Mouse (Mus musculus): ENCODE data around the gene Irx5.

Gene Irx5

DNA sequence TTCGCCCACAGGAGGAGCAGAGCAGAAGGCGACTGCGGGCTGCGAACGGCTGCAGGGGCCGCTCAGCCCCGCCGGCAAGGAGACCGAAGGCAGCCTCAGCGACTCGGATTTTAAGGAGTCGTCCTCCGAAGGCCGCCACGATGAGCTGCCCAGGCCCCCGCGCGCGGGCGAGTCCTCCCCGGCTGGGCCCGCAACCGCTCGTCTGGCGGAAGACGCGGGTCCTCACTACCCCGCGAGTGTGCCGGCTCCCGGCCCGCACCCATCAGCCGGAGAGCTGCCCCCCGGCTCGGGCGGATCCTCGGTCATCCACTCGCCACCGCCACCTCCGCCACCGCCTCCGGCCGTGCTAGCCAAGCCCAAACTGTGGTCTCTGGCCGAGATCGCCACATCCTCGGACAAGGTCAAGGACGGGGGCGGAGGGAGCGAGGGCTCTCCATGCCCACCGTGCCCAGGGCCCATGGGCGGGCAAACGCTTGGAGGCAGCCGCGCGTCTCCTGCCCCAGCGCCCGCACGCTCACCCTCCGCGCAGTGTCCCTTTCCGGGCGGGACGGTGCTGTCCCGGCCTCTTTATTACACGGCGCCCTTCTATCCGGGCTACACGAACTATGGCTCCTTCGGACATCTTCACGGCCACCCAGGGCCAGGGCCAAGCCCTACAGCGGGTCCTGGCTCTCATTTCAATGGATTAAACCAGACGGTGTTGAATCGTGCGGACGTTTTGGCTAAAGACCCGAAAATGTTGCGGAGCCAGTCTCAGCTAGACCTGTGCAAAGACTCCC lies 2.8 kb downstream of the Irx5 start:
- no peak for DNase-seq

- peak; percentile 19 for DNase-seq
These were observed 4.3 kb downstream of the Irx5 start for GRCm38 (mm10) chr8:92361546-92362351.

- DNase-seq: no peak
These were observed 5.1 kb downstream of the Irx5 start for GRCm38 (mm10) chr8:92362396-92363115.

GRCm38 (mm10) chr8:92363217-92364147 lies 6.1 kb downstream of the Irx5 start:
- peak; percentile 36 for DNase-seq

DNA sequence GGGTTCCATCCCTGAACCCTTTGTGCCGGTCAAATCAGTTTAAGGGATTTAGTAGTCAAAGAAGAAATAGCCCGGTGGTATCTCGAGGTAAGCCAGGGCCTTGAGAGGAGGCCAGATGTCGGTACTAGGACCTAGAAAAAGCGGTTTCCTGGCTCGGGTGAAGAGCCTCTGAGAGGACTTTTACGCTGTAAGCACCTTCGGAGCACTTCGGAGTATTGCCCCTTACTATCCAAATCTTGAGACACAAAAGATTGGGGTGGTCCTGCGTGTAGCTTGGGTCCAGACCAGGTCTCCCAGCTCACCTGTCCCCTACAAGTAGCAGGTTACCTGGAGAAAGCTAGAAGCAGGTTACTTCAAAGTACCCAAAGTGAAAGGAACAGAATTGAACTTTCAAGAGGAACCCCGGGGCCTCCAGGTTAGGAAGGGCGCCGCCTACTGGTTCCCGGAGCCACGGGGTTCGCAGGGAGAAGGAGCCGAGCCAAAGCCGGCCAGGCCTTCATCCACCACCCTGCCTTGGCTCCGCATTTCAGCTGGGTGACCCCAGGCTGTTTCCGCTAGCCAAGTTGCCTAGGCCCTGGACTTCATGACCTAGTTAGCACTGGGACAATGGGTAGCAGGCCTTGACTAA lies 6.8 kb downstream of the Irx5 start:
- no peak for DNase-seq

- no peak for DNase-seq
These were observed 7.4 kb downstream of the Irx5 start for GRCm38 (mm10) chr8:92364776-92365240.

- DNase-seq: no peak
These were observed 8.0 kb downstream of the Irx5 start for GRCm38 (mm10) chr8:92365241-92365943.

GRCm38 (mm10) chr8:92365944-92366735 lies 8.7 kb downstream of the Irx5 start:
- DNase-seq: no peak

- DNase-seq: no peak
These were observed 9.4 kb downstream of the Irx5 start for GRCm38 (mm10) chr8:92366736-92367267.

DNA sequence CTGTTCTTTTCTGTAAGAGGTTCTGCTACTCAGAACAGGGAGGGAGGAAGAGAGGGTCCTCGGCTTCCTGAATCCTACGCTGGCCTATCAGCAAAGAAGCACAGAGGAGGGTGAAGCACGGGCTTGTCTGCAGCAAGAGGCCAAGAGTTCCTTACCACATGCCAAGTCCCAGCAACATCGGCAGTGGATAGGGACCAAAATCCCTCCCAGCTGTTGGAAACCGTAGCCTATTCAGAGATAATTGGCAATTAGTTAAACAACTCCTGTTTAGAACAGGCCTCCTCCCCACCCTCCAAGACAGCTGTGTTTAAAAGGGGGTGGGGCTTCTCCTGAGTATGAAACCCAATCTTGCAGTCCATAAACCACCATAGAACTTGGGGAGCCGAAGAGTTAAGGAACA lies 22.1 kb downstream of the Irx5 start:
- no peak for DNase-seq

DNA sequence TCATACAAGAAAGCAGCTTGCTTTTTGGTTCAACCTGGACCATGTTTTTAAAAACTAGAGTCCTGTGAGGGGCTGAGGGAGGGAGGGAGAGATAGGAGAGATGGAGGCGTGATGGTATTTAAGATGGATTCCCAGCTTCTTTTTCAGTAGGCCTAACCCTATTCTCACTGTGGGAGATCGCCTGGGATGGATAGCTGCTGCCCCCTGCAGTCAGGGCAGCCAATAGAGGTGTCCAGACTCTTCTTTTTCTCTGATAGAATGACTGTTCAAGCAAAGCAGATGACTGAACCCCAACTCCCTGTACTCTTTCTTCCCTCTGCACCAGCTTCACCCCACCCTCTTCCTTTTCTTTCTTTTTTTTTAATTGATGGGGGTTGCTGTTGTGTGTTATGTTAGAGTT lies 23.1 kb downstream of the Irx5 start:
- no peak for DNase-seq

- DNase-seq: no peak
These were observed 30.5 kb downstream of the Irx5 start for GRCm38 (mm10) chr8:92387893-92388292.

DNA sequence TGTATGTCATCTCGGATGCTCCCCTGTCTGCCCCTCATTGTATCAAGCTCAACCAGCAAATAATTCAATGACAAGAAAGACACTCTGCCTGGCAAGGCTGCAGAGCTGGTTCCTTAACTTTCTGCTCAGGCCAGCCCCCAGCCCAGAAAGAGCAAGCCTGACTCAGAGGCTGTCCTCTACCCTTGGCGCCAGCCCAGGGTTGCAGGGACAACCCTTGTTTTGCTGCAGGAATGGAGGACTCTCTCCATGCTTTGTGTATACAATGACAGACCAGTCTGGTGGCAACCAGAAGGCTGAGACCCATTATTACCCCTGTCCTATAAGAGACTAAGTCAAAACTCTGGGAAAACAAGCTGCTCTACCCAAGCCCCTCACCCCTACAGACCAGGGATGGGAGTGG lies 46.8 kb downstream of the Irx5 start:
- no peak for DNase-seq

DNA sequence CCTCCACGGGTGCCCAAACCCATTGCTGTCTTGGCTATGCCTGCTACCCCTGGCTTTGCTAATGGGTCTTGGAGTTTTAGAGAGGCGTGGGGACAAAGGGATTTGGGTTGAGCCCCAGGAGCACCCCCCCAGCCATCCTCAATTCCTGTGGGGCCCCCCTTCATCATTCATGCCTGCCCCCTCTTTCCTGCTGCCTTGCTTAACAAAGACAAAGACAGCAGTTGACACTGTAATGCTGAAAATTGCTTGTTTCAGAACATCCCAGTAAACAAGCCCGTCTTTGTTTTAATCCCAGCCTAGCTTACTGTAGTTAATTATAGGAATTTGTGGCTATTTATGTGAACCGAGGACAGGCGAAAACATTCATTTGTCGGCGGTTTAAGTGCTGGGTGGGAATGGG lies 50.7 kb downstream of the Irx5 start:
- no peak for DNase-seq

- DNase-seq: no peak
These were observed 56.2 kb downstream of the Irx5 start for GRCm38 (mm10) chr8:92413583-92413982.

DNA sequence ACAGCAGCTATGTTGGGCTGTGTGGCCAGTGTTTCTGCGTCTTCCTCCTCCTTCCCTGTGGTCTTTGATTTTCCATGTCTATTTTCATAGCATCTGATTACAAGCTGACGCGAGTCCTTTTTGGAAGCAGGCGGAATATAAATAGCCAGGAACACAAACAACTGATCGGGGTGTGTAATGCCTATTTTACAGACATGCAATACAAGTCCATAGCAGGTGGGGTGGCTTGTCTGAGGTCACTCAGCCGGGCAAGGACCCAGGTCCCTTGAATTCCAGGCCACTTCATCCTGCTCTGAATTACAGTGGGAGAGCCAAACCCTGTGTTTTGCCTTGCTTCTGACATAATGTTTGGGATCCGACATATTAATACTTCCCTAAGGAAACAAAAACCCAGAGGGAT lies 63.2 kb downstream of the Irx5 start:
- DNase-seq: no peak
